Mouse (Mus musculus) heart, embryonic 13.5 days (tissue): ENCODE results near the gene Maf. TPM values are rescaled to one million over a fixed set of nuclear protein-coding genes. Genes with fewer than 3 reads are reported as not detected.

Experiments
- ATAC-seq: fragments of 200-750 bp; cut with Nextera tagmentation; 2 replicates; pipeline ENCODE4 v1.8.0; 2017; ENCODE audit warnings: moderate TSS enrichment; ENCODE audit not compliant: insufficient number of reproducible peaks, low FRiP score, low TSS enrichment; ENCODE audit errors: extremely low read depth
- H3K27ac ChIP-seq: fragments of 300-500 bp; sonication (generic); replicated peaks from 2 replicates; pipeline ENCODE4 v1.5.1; 2015; ENCODE audit warnings: moderate library complexity, mild to moderate bottlenecking, inconsistent platforms
- H3K27me3 ChIP-seq: fragments of 300-500 bp; sonication (generic); replicated peaks from 2 replicates; pipeline ENCODE4 v1.6.1; 2015; ENCODE audit warnings: mild to moderate bottlenecking, inconsistent platforms
- H3K36me3 ChIP-seq: fragments of 300-500 bp; sonication (generic); 2 replicates; pipeline ENCODE4 v1.6.1; 2015; ENCODE audit warnings: mild to moderate bottlenecking, inconsistent platforms
- H3K4me1 ChIP-seq: fragments of 300-500 bp; sonication (generic); 2 replicates; pipeline ENCODE4 v1.6.1; 2015; ENCODE audit warnings: inconsistent platforms
- H3K4me2 ChIP-seq: fragments of 300-500 bp; sonication (generic); 2 replicates; pipeline ENCODE4 v1.6.1; 2015; ENCODE audit warnings: inconsistent platforms, mild to moderate bottlenecking, moderate library complexity
- H3K4me3 ChIP-seq: fragments of 300-500 bp; sonication (generic); 2 replicates; pipeline ENCODE4 v1.5.1; 2015; ENCODE audit warnings: moderate library complexity, mild to moderate bottlenecking, inconsistent platforms
- H3K9ac ChIP-seq: fragments of 300-500 bp; sonication (generic); 2 replicates; pipeline ENCODE4 v1.6.1; 2015; ENCODE audit warnings: inconsistent platforms, mild to moderate bottlenecking, moderate library complexity
- H3K9me3 ChIP-seq: fragments of 300-500 bp; sonication (generic); 2 replicates; pipeline ENCODE4 v1.6.1; 2016; ENCODE audit warnings: inconsistent platforms
- WGBS: fragments of 180-500 bp; shearing (Covaris S2); methylation state at CpG from one replicate; pipeline ENCODE4 v1.1.7; 2015; ENCODE audit warnings: mixed read lengths; 5-methylcytosine and 5-hydroxymethylcytosine counted together
- polyA plus RNA-seq: library from polyadenylated mRNA; unstranded; fragments of >200 nt; fragmentation: Nextera tagmentation; extraction: Ambion mirVana; gene quantifications from 2 replicates; pipeline ENCODE4 v1.2.1, GENCODE M21; 2015

The Maf gene
- polyA plus RNA-seq, 1 experiment from 2014 or later: 3.3 TPM

DNA sequence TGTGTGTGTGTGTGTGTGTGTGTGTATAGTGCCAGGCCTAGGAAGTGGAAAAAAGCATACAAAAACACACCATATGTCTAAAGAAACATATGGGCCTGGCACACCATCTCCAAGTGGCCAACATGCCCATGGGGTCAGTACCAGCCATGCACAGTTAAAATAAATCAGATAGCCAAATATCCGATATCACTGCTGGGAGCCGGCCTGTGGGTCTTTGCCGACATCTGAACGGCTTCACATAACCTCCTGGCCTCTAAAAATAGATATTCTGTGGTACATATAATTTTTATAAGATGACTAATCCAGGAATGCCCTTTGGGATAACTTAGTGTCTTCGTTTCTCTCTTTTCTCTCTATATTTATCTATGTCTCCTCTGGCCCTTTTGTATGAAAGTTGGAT lies 65.7 kb downstream of the Maf start:
- Histone ChIP-seq H3K9me3 (no peaks in the 10 kb centered on the region), H3K4me2 (no peak overlapping the region), H3K27me3 (no peaks in the 10 kb centered on the region), H3K4me1 (no peaks in the 10 kb centered on the region), H3K4me3 (no peak overlapping the region), H3K27ac (no peak overlapping the region), H3K9ac (no peak overlapping the region), H3K36me3 (no peaks in the 10 kb centered on the region)
- WGBS: 72% methylated on average over 5 of the region's 5 CpGs
- ATAC-seq: no peak

GRCm38 (mm10) chr8:115639951-115640350 lies 67.6 kb downstream of the Maf start:
- no peak overlapping the region for H3K9ac ChIP-seq
- H3K27me3 ChIP-seq: no peaks in the 10 kb centered on the region
- 70% methylated on average over 5 of the region's 5 CpGs for WGBS
- H3K9me3 ChIP-seq: no peaks in the 10 kb centered on the region
- no peak overlapping the region for H3K4me2 ChIP-seq
- no peak for ATAC-seq
- H3K4me1 ChIP-seq: no peaks in the 10 kb centered on the region
- H3K36me3 ChIP-seq: no peaks in the 10 kb centered on the region
- H3K4me3 ChIP-seq: no peak overlapping the region
- no peak overlapping the region for H3K27ac ChIP-seq

DNA sequence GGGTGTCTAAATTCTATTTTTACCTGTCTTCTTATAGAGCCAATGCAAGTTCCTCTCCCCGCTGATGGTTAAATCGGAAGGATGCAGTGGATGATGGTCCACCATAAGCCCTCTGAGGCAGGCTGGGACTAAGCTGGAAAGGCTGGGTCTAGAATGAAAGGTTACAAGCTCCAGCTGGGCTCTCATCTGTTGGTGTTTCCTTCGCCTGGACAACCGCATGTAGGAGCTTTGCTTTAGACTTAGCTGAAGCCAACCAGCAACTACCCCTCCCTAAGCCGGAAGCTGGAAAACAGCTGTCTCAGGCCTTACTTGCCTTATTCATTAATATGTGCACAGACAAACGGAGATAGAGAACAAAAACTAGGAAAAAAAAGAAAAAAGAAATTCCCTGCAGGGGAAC lies 70.8 kb downstream of the Maf start:
- Histone ChIP-seq H3K4me1 (no peaks in the 10 kb centered on the region), H3K27me3 (no peaks in the 10 kb centered on the region), H3K9ac (no peak overlapping the region), H3K4me2 (no peak overlapping the region), H3K27ac (no peak overlapping the region), H3K4me3 (no peak overlapping the region), H3K9me3 (no peaks in the 10 kb centered on the region), H3K36me3 (no peaks in the 10 kb centered on the region)
- ATAC-seq: no peak
- WGBS: 75% methylated on average over 6 of the region's 6 CpGs
